In genomic region chr10:60106531-60107186, GRCm38 (mm10) we compare ENCODE assay signal across 8 mouse cellular contexts. TPM values are rescaled to one million over a fixed set of nuclear protein-coding genes. Genes with fewer than 3 reads are reported as not detected.
DNase-seq lines count a peak whose midpoint lies in the region; ATAC-seq and TF ChIP-seq lines count a peak whose summit lies in the region.

No protein-coding gene starts in this region.

- peak; percentile 74 for ATAC-seq in hindbrain, embryonic 14.5 days (ENCODE audit: low FRiP score)
- no peak for ATAC-seq in liver, embryonic 11.5 days (replicated peaks; ENCODE audit: low FRiP score)

- under 1% methylated on average over 56 of the region's 57 CpGs for WGBS in hindbrain, embryonic 14.5 days
- 0% methylated on average over 57 of the region's 57 CpGs for whole genome bisulfite sequencing in liver, embryonic 11.5 days

- peaks cover 36% of the 10 kb centered on the region for H3K4me1 ChIP-seq in hindbrain, embryonic 14.5 days (replicated peaks; ENCODE audit: control insufficient read depth, insufficient read depth, low read length)
- peaks cover 14% of the 10 kb centered on the region for H3K4me1 ChIP-seq in liver, embryonic 11.5 days (replicated peaks; ENCODE audit: control insufficient read depth, insufficient read depth, low read length)

- peak overlapping the region; percentile 21 for H3ac ChIP-seq in myocyte (ENCODE audit: control insufficient read depth, insufficient read length)

- DNase-seq in spleen, postnatal 10 days (ENCODE audit: low spot score in 2 of 2): peak; percentile 22 to 53
- no peak for DNase-seq in spleen, postnatal 36 days (ENCODE audit: low spot score in 2 of 2)
- peak; percentile 69 for DNase-seq in cerebellum, adult 9-10 months
- DNase-seq in gastrocnemius, adult 2 months: peak; percentile 62
- peak; percentile 52 for DNase-seq in hindbrain, embryonic 14.5 days (ENCODE audit: low spot score)
- DNase-seq in liver, embryonic 11.5 days (ENCODE audit: low spot score): peak; percentile 60
- peak; percentile 29 for DNase-seq in thymus, postnatal 25 days

- peak overlapping the region; percentile 77 for H3K4me3 ChIP-seq in gastrocnemius, adult 2 months
- H3K4me3 ChIP-seq in hindbrain, embryonic 14.5 days (replicated peaks; ENCODE audit: low read length): peak overlapping the region; percentile 69
- H3K4me3 ChIP-seq in liver, embryonic 11.5 days (ENCODE audit: low read depth, low read length): peak overlapping the region; percentile 53
- H3K4me3 ChIP-seq in myocyte: peak overlapping the region; percentile 26

- H3K4me2 ChIP-seq in hindbrain, embryonic 14.5 days (replicated peaks): peak overlapping the region; percentile 83
- H3K4me2 ChIP-seq in liver, embryonic 11.5 days: peak overlapping the region; percentile 90
- peak overlapping the region; percentile 87 for H3K4me2 ChIP-seq in myocyte (ENCODE audit: low read depth)

- intact Hi-C loops in gastrocnemius, adult 2 months (cut with DNase I): no loop called here

- no peaks in the 10 kb centered on the region for H3K79me2 ChIP-seq in myocyte (ENCODE audit: control insufficient read depth, insufficient read depth)

- no peak for TF ChIP-seq POLR2A in myocyte (IDR thresholded peaks at IDR 0.05; ENCODE audit: insufficient read length, low read depth)

- peak overlapping the region; percentile 84 for H3K27ac ChIP-seq in gastrocnemius, adult 2 months
- H3K27ac ChIP-seq in hindbrain, embryonic 14.5 days: peak overlapping the region; percentile 93
- H3K27ac ChIP-seq in liver, embryonic 11.5 days (ENCODE audit: low read depth, low read length): no peak overlapping the region

- no peaks in the 10 kb centered on the region for H3K36me3 ChIP-seq in hindbrain, embryonic 14.5 days (replicated peaks; ENCODE audit: control insufficient read depth, insufficient read depth)
- H3K36me3 ChIP-seq in liver, embryonic 11.5 days (ENCODE audit: control insufficient read depth, insufficient read depth, low read length): no peaks in the 10 kb centered on the region
- no peaks in the 10 kb centered on the region for H3K36me3 ChIP-seq in myocyte (ENCODE audit: control insufficient read depth, insufficient read depth)

- no peaks in the 10 kb centered on the region for H3K27me3 ChIP-seq in hindbrain, embryonic 14.5 days (ENCODE audit: control insufficient read depth, insufficient read depth, low read length)
- H3K27me3 ChIP-seq in liver, embryonic 11.5 days (replicated peaks; ENCODE audit: control insufficient read depth, insufficient read depth, low read length): peaks cover 68% of the 10 kb centered on the region
- no peaks in the 10 kb centered on the region for H3K27me3 ChIP-seq in myocyte (ENCODE audit: control insufficient read depth, insufficient read depth, insufficient read length)

- peak overlapping the region; percentile 87 for H3K9ac ChIP-seq in hindbrain, embryonic 14.5 days
- 0 out of 2 replicates have a peak overlapping the region, but pooled peaks have one; percentile 20 for H3K9ac ChIP-seq in liver, embryonic 11.5 days (ENCODE audit: low read depth, low read length)

- peak; percentile 44 for TF ChIP-seq CTCF in gastrocnemius, adult 2 months (IDR thresholded peaks at IDR 0.05)

- no peaks in the 10 kb centered on the region for H3K9me3 ChIP-seq in hindbrain, embryonic 14.5 days (ENCODE audit: control insufficient read depth, low read length)
- H3K9me3 ChIP-seq in liver, embryonic 11.5 days (ENCODE audit: control insufficient read depth, low read length): no peaks in the 10 kb centered on the region

TF ChIP-seq in myocyte, 11 proteins besides CTCF, POLR2A, EP300 and RAD21:
- TF ChIP-seq SRF (IDR thresholded peaks at IDR 0.05; ENCODE audit: control insufficient read depth, insufficient read length, low read depth) (no peak), POLR2AphosphoS2 (IDR thresholded peaks at IDR 0.05; ENCODE audit: insufficient read length, low read depth) (no peak), USF1 (IDR thresholded peaks at IDR 0.05; ENCODE audit: low read depth) (no peak), REST (IDR thresholded peaks at IDR 0.05; ENCODE audit: insufficient read depth, insufficient read length) (no peak), E2F4 (IDR thresholded peaks at IDR 0.05; ENCODE audit: insufficient read depth) (no peak), MYOG (IDR thresholded peaks at IDR 0.05; ENCODE audit: control insufficient read depth in 1 of 3, insufficient read depth in 1 of 3, insufficient read length in 2 of 3, low read depth in 2 of 3) (no peak), TCF3 (IDR thresholded peaks at IDR 0.05; ENCODE audit: insufficient read length, low read depth) (no peak)

RNA-seq across cellular contexts. Expression of gene Spock2, which starts 0.6 kb away (rescaled TPM):
- total RNA-seq in gastrocnemius, adult 2 months (2021): 1 to 10 TPM; 6.1 to 6.5 TPM
- 85.3 and 88.8 TPM in 2 replicates for polyA plus RNA-seq in hindbrain, embryonic 14.5 days (2014; fragmentation: Nextera tagmentation; extraction: Ambion mirVana)
- polyA plus RNA-seq in liver, embryonic 11.5 days (2014; fragmentation: Nextera tagmentation; extraction: Ambion mirVana): 0.44 and 0.52 TPM in 2 replicates
- polyA plus RNA-seq in myocyte (2012; fragmentation: generic; extraction: Trizol): 6.8 TPM

Comparison
In these comparisons a context has a peak if more than half of its experiments do, and no peak if none do; other contexts are left out.
1. DNase-seq: peak in spleen, postnatal 10 days (2 of 2), cerebellum, adult 9-10 months (single experiment), gastrocnemius, adult 2 months (single experiment), hindbrain, embryonic 14.5 days (single experiment), liver, embryonic 11.5 days (single experiment) and thymus, postnatal 25 days (single experiment); none in spleen, postnatal 36 days (0 of 2).
2. H3K4me3 ChIP-seq: peak in every context shown above with its lines; median percentile 77 in gastrocnemius, adult 2 months; 69 in hindbrain, embryonic 14.5 days; 53 in liver, embryonic 11.5 days; 26 in myocyte.
3. RNA of gene Spock2, which starts 0.6 kb away (polyA plus RNA-seq): 85.3 to 88.8 TPM in hindbrain, embryonic 14.5 days; 6.8 TPM in myocyte (single experiment) and 0.44 to 0.52 TPM in liver, embryonic 11.5 days; every median in the first group is over 10 times any median in the second.
4. Peak in every context shown above with its lines, with median percentiles within 50 percentile points of each other: H3K4me2 ChIP-seq.